Mouse (Mus musculus): ENCODE data around the gene Rere.
"Not testable (repeated sequence)": the region's sequence is repeated elsewhere in the genome, so short reads cannot be mapped to it uniquely, and the experiment has no call there.

The Rere gene

GRCm38 (mm10) chr4:150493258-150493937, 212.0 kb downstream of the Rere start:
- no peak for DNase-seq (ENCODE audit: extremely low spot score, low read depth, low spot score)

- DNase-seq (ENCODE audit: extremely low spot score, low read depth, low spot score) = not testable (repeated sequence)
Measured at GRCm38 (mm10) chr4:150493938-150494330, 212.5 kb downstream of the Rere start.

- no peak for DNase-seq (ENCODE audit: extremely low spot score, low read depth, low spot score)
Measured at GRCm38 (mm10) chr4:150495568-150495967, 214.1 kb downstream of the Rere start.

- no peak for DNase-seq (ENCODE audit: extremely low spot score, low read depth, low spot score)
Measured at GRCm38 (mm10) chr4:150504304-150505021, 223.0 kb downstream of the Rere start.

- no peak for DNase-seq (ENCODE audit: extremely low spot score, low read depth, low spot score)
Measured at GRCm38 (mm10) chr4:150509026-150509712, 227.7 kb downstream of the Rere start.

GRCm38 (mm10) chr4:150510036-150510435, 228.6 kb downstream of the Rere start:
- no peak for DNase-seq (ENCODE audit: extremely low spot score, low read depth, low spot score)

- DNase-seq (ENCODE audit: extremely low spot score, low read depth, low spot score) = not testable (repeated sequence)
Measured at GRCm38 (mm10) chr4:150513387-150513786, 231.9 kb downstream of the Rere start.

- DNase-seq (ENCODE audit: extremely low spot score, low read depth, low spot score) = no peak
Measured at GRCm38 (mm10) chr4:150516201-150516600, 234.8 kb downstream of the Rere start.

- no peak for DNase-seq (ENCODE audit: extremely low spot score, low read depth, low spot score)
Measured at GRCm38 (mm10) chr4:150517381-150517780, 235.9 kb downstream of the Rere start.

- no peak for DNase-seq (ENCODE audit: extremely low spot score, low read depth, low spot score)
Measured at GRCm38 (mm10) chr4:150518826-150519225, 237.4 kb downstream of the Rere start.

- DNase-seq (ENCODE audit: extremely low spot score, low read depth, low spot score) = no peak
Measured at GRCm38 (mm10) chr4:150520069-150520468, 238.6 kb downstream of the Rere start.

GRCm38 (mm10) chr4:150522425-150522824, 241.0 kb downstream of the Rere start:
- no peak for DNase-seq (ENCODE audit: extremely low spot score, low read depth, low spot score)

- no peak for DNase-seq (ENCODE audit: extremely low spot score, low read depth, low spot score)
Measured at GRCm38 (mm10) chr4:150523351-150523750, 241.9 kb downstream of the Rere start.

GRCm38 (mm10) chr4:150526269-150526668, 244.8 kb downstream of the Rere start:
- no peak for DNase-seq (ENCODE audit: extremely low spot score, low read depth, low spot score)

- no peak for DNase-seq (ENCODE audit: extremely low spot score, low read depth, low spot score)
Measured at GRCm38 (mm10) chr4:150528426-150528825, 247.0 kb downstream of the Rere start.

GRCm38 (mm10) chr4:150528846-150529245, 247.4 kb downstream of the Rere start:
- no peak for DNase-seq (ENCODE audit: extremely low spot score, low read depth, low spot score)

- no peak for DNase-seq (ENCODE audit: extremely low spot score, low read depth, low spot score)
Measured at GRCm38 (mm10) chr4:150531869-150532268, 250.4 kb downstream of the Rere start.

- no peak for DNase-seq (ENCODE audit: extremely low spot score, low read depth, low spot score)
Measured at GRCm38 (mm10) chr4:150536821-150537510, 255.5 kb downstream of the Rere start.

GRCm38 (mm10) chr4:150539846-150540245, 258.4 kb downstream of the Rere start:
- no peak for DNase-seq (ENCODE audit: extremely low spot score, low read depth, low spot score)

GRCm38 (mm10) chr4:150540392-150541094, 259.1 kb downstream of the Rere start:
- DNase-seq (ENCODE audit: extremely low spot score, low read depth, low spot score) = no peak

- no peak for DNase-seq (ENCODE audit: extremely low spot score, low read depth, low spot score)
Measured at GRCm38 (mm10) chr4:150544231-150544630, 262.8 kb downstream of the Rere start.

All from hindlimb bud, embryonic 11.5 days (tissue).